Mouse (Mus musculus): ENCODE measurements around the gene Rabgef1.

- TF ChIP-seq CTCF (IDR thresholded peaks at IDR 0.05; ENCODE audit: borderline replicate concordance, control insufficient read depth, extremely low read depth, insufficient read depth, low read length, poor library complexity) (no peak), POLR2A (IDR thresholded peaks at IDR 0.05; ENCODE audit: control insufficient read depth, extremely low read depth, insufficient read depth, low read length, poor library complexity) (no peak)
These were observed 64.7 kb downstream of the Rabgef1 start for GRCm38 (mm10) chr5:130236302-130236701.

Measured in thymus, adult 2 months (tissue).